Mouse (Mus musculus): ENCODE data around the gene Gfm2. TPM values are rescaled to one million over a fixed set of nuclear protein-coding genes. Genes with fewer than 3 reads are reported as not detected.
A peak's percentile ranks its signal among the peaks of the same experiment; 100 is the strongest.

The Gfm2 gene
- polyA plus RNA-seq, 1 experiment from 2014 or later: 37.4 TPM

DNA sequence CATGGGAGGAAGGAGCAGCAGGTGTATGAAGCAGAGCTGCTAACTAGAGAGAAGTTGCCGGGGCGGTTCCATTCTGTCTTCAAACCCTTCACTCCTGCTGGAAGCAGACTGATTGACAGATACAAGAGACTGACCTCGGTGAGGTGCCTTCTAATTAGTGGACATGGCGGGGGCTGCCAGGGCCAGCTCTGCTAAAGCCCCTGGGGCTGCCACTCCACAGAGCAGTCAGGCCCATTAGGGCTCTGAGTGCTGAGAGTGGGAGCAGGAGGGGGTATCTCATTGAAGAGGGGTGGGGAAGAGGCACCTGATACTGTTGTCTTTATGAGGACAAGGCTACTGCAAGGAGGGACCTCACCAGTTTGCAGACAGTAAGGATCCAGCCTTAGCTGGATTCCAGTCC, 77.8 kb downstream of the Gfm2 start:
- WGBS: 36% methylated on average over 4 of the region's 4 CpGs

DNA sequence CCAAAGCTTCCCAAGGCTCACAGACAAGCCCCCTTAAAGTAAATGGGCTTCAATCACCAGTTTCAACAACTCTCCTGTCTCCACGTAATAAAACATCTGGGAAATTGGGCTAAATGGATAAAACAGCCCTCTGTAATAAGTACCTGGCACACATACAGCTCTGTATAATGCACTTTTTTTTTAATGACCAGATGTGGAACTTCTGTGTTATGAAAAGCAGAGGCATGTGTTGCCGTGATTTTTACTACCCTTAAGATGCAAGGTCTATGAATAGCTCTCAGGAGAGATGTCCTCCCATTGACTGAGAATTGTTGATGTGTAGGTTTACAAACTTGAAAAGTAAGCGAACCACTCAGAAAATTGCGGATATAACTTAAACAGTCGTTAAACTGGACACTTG, 78.5 kb downstream of the Gfm2 start:
- peaks cover 20% of the 10 kb centered on the region for H3K4me1 ChIP-seq (replicated peaks)
- WGBS: 87% methylated on average over 5 of the region's 5 CpGs
- H3K4me3 ChIP-seq: no peak overlapping the region
- DNase-seq (ENCODE audit: low spot score): no peak
- no peaks in the 10 kb centered on the region for H3K27me3 ChIP-seq (ENCODE audit: insufficient read depth, poor library complexity, severe bottlenecking)
- H3K36me3 ChIP-seq: no peaks in the 10 kb centered on the region
- H3K9me3 ChIP-seq: no peaks in the 10 kb centered on the region
- H3K27ac ChIP-seq: no peak overlapping the region

More for the DNA sequence above, 77.8 kb downstream of the Gfm2 start:
- H3K27me3 ChIP-seq (ENCODE audit: insufficient read depth, poor library complexity, severe bottlenecking): no peaks in the 10 kb centered on the region
- no peaks in the 10 kb centered on the region for H3K36me3 ChIP-seq
- no peak overlapping the region for H3K4me3 ChIP-seq
- H3K4me1 ChIP-seq (replicated peaks): peaks cover 20% of the 10 kb centered on the region
- H3K27ac ChIP-seq: peak overlapping the region; percentile 56; the same call in 1 of the 2 replicates
- DNase-seq (ENCODE audit: low spot score): no peak
- no peaks in the 10 kb centered on the region for H3K9me3 ChIP-seq

DNA sequence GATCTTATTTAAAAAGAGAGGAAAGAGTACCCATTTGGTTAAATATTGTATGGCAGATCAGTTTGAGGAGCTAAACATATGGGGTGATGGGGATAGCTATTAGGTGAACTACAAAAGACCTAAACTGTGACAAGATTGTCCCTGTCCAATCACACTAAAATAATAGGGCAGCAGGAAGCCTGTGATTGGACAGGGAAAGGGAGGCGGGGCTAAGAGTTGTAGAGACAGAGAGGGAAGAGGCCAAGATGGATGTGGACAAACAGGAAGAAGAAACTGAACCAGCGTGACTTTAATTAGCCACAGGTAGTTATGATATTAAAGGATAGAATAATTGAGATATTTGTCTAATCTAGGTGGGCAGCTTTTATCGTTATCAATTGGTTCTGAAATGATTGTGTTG, 82.3 kb downstream of the Gfm2 start:
- H3K4me1 ChIP-seq (replicated peaks): peaks cover 10% of the 10 kb centered on the region
- DNase-seq (ENCODE audit: low spot score): no peak
- H3K9me3 ChIP-seq: no peaks in the 10 kb centered on the region
- 91% methylated on average over 3 of the region's 3 CpGs for WGBS
- H3K27me3 ChIP-seq (ENCODE audit: insufficient read depth, poor library complexity, severe bottlenecking): no peaks in the 10 kb centered on the region
- no peak overlapping the region for H3K4me3 ChIP-seq
- no peak overlapping the region for H3K27ac ChIP-seq
- no peaks in the 10 kb centered on the region for H3K36me3 ChIP-seq

DNA sequence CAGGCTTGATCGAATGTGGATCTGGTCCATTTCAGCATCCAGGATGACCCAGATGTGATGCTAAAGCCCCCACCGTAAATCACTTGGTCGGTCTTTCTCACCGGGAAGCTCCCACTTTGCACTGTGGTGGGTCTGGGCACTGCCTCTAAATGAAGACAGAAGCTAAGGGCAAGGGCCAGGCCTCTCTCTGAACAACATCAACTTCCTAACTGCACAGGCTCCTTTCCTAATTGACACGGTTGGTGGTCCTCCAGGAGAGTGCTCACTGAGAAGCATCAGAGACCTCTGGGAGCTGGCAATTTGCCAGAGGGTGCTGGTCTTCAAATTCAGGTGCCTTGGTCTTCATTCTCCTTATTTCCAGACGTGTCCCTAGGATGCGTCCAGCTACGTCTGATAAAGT, 86.1 kb downstream of the Gfm2 start:
- 92% methylated on average over 8 of the region's 8 CpGs for WGBS
- no peaks in the 10 kb centered on the region for H3K4me1 ChIP-seq (replicated peaks)
- H3K27me3 ChIP-seq (ENCODE audit: insufficient read depth, poor library complexity, severe bottlenecking): no peaks in the 10 kb centered on the region
- H3K27ac ChIP-seq: no peak overlapping the region
- no peak for DNase-seq (ENCODE audit: low spot score)
- no peaks in the 10 kb centered on the region for H3K36me3 ChIP-seq
- no peak overlapping the region for H3K4me3 ChIP-seq
- peaks cover 7% of the 10 kb centered on the region for H3K9me3 ChIP-seq

DNA sequence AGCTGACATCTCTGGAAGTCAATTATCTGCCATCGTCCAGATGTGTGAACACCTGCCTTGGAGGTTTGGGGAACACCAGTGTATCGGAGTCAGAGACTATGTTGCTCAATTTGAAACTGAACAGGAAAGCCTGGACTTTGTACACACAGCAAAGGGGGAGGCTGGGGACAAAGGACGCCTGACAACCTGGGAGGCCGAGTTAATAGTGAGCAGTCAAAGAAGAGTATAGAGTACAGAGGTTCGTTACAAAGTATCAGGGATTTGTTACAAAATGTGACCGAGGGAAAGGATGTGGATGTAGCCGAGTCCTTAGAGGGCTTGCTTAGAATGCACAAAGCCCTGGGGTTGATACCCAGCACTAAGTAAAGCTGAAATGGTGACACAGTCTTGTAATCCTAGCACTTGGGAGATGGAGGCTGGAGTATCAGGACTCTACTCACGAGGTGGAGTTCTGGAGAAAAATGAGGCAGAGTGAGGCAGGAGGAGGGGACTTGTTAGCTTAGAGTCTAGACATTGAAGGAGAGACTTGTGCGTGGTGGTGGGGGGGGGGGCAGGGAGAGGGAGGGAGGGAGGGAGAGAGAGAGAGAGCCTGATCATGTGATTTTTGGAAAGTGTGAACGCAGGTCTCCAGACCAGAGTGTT, 86.7 kb downstream of the Gfm2 start:
- 85% methylated on average over 10 of the region's 10 CpGs for WGBS
- DNase-seq (ENCODE audit: low spot score): no peak

DNA sequence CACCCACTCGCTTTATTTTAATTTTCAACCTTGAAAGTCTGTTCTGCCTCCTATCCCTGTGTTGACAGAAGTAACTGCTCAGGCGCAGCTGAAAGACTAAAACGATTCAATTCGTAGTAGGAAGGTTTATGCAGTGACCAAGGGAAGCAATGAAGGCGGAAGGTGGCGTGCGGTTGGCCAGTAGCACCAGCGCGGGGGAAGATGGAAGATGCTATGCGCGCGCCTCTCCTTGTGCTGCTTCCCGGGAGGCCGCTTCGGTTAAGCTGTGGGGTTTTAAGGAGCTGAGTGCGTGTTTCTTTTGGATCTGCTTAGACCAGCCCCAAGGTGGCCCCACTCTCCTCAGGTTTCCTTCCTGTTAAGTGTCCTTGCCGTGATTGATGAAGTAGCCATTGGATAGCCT, 87.4 kb downstream of the Gfm2 start:
- H3K27ac ChIP-seq: peak overlapping the region; percentile 50; the same call in 1 of the 2 replicates
- no peaks in the 10 kb centered on the region for H3K4me1 ChIP-seq (replicated peaks)
- 73% methylated on average over 17 of the region's 17 CpGs for WGBS
- H3K4me3 ChIP-seq: no peak overlapping the region
- H3K27me3 ChIP-seq (ENCODE audit: insufficient read depth, poor library complexity, severe bottlenecking): no peaks in the 10 kb centered on the region
- H3K36me3 ChIP-seq: no peaks in the 10 kb centered on the region
- H3K9me3 ChIP-seq: peaks cover 7% of the 10 kb centered on the region
- no peak for DNase-seq (ENCODE audit: low spot score)

More for the DNA sequence above, 86.7 kb downstream of the Gfm2 start:
- H3K36me3 ChIP-seq: no peaks in the 10 kb centered on the region
- H3K4me3 ChIP-seq: no peak overlapping the region
- H3K4me1 ChIP-seq (replicated peaks): no peaks in the 10 kb centered on the region
- no peak overlapping the region for H3K27ac ChIP-seq
- no peaks in the 10 kb centered on the region for H3K27me3 ChIP-seq (ENCODE audit: insufficient read depth, poor library complexity, severe bottlenecking)
- H3K9me3 ChIP-seq: peaks cover 7% of the 10 kb centered on the region

DNA sequence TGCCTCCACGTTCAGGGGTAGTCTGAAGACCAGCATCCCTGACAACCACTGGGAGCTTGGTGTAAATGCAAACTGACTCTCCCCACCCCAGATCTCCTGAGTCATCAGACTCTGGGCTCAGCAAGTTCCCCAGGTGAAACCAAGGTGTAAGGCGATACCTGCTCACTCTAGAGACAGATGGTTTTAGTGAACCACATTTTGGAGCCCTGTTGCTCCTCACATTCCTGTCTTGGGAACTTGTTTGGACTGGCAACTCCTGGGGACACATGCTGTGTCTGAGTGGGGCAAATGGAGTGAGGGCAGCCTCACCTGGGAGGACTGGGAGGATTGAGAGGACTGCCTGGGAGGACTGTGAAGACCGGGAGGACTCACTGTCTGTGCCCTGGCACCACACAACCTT, 90.1 kb downstream of the Gfm2 start:
- Histone ChIP-seq H3K4me3 (no peak overlapping the region), H3K36me3 (no peaks in the 10 kb centered on the region), H3K27ac (no peak overlapping the region), H3K27me3 (ENCODE audit: insufficient read depth, poor library complexity, severe bottlenecking) (no peaks in the 10 kb centered on the region), H3K9me3 (peaks cover 7% of the 10 kb centered on the region), H3K4me1 (replicated peaks) (no peaks in the 10 kb centered on the region)
- no peak for DNase-seq (ENCODE audit: low spot score)
- WGBS: 90% methylated on average over 3 of the region's 3 CpGs

DNA sequence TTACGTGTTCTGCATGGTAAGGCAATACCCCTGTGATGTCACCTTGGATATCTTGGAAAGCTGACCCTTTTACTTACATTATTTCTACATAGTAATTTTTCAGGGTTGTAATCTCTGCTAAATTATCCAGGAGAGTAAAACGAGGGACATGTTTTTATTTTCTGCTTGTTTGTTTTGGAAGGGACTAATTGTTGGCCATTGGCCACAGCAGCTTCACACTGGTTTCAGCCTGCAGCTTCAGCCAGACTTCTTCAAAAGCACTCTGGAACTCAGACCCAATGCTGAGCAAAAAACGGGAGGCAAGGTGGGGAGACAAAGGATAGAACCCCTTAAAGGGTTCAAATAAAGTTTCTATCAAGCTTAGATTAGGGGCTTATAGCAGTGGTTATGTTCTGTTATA, 92.4 kb downstream of the Gfm2 start:
- peaks cover 4% of the 10 kb centered on the region for H3K4me1 ChIP-seq (replicated peaks)
- H3K36me3 ChIP-seq: no peaks in the 10 kb centered on the region
- H3K4me3 ChIP-seq: no peak overlapping the region
- H3K27me3 ChIP-seq (ENCODE audit: insufficient read depth, poor library complexity, severe bottlenecking): no peaks in the 10 kb centered on the region
- H3K9me3 ChIP-seq: peaks cover 7% of the 10 kb centered on the region
- DNase-seq (ENCODE audit: low spot score): no peak
- no peak overlapping the region for H3K27ac ChIP-seq
- WGBS: 79% methylated on average over 3 of the region's 3 CpGs

Other genes starting within 250 kb of the Gfm2 start
- gene Gcnt4, start 213.2 kb upstream of the Gfm2 start, polyA plus RNA-seq (2016; fragmentation: Nextera tagmentation; extraction: Ambion mirVana): 0.29 and 0.93 TPM in 2 replicates
- gene 1700029F12Rik, start 103.6 kb upstream of the Gfm2 start, polyA plus RNA-seq (2016; fragmentation: Nextera tagmentation; extraction: Ambion mirVana): not detected in 2 replicates
- 6.9 and 8.4 TPM in 2 replicates for gene Fam169a, start 70.7 kb upstream of the Gfm2 start, polyA plus RNA-seq (2016; fragmentation: Nextera tagmentation; extraction: Ambion mirVana)
- gene Gm6169, start 38.7 kb upstream of the Gfm2 start, polyA plus RNA-seq (2016; fragmentation: Nextera tagmentation; extraction: Ambion mirVana): 0.62 and 0.75 TPM in 2 replicates
- gene Nsa2, start within 50 bp of the Gfm2 start, polyA plus RNA-seq (2016; fragmentation: Nextera tagmentation; extraction: Ambion mirVana): 43.5 and 63.0 TPM in 2 replicates
- 18.7 and 23.4 TPM in 2 replicates for gene Hexb, start 60.4 kb downstream of the Gfm2 start, polyA plus RNA-seq (2016; fragmentation: Nextera tagmentation; extraction: Ambion mirVana)
- 11.2 and 18.6 TPM in 2 replicates for gene Enc1, start 103.2 kb downstream of the Gfm2 start, polyA plus RNA-seq (2016; fragmentation: Nextera tagmentation; extraction: Ambion mirVana)

All from hindbrain, embryonic 10.5 days (tissue).